Mouse (Mus musculus) olfactory bulb, adult 2 months (tissue): ENCODE results near the gene Mtmr11.

Experiments
- CTCF ChIP-seq: fragments of 200-500 bp; IDR thresholded peaks from 2 replicates; pipeline ENCODE4 v1.5.1; 2012; ENCODE audit warnings: low read depth, mild to moderate bottlenecking, low read length, moderate library complexity; ENCODE audit not compliant: insufficient read depth
- POLR2A ChIP-seq: fragments of 200-500 bp; IDR thresholded peaks from 2 replicates; pipeline ENCODE4 v1.6.1; 2012; ENCODE audit warnings: mild to moderate bottlenecking, low read depth, low read length, moderate library complexity; ENCODE audit not compliant: insufficient read depth

- no peak for TF ChIP-seq CTCF
- no peak for TF ChIP-seq POLR2A
These were observed 57.4 kb downstream of the Mtmr11 start for GRCm38 (mm10) chr3:96219191-96219641.
